Mouse (Mus musculus): Measurements from ENCODE around the gene Tada1. TPM values are rescaled to one million over a fixed set of nuclear protein-coding genes. Genes with fewer than 3 reads are reported as not detected.

Gene Tada1
- polyA plus RNA-seq, 1 experiment from 2014 or later: 74.9 TPM

- WGBS: 60% methylated on average over 3 of the region's 3 CpGs
- no peak overlapping the region for H3K27ac ChIP-seq (ENCODE audit: low read depth, low read length)
- no peaks in the 10 kb centered on the region for H3K9me3 ChIP-seq (ENCODE audit: control insufficient read depth, low read length)
- H3K36me3 ChIP-seq (ENCODE audit: control insufficient read depth, insufficient read depth, low read length): no peaks in the 10 kb centered on the region
- H3K4me1 ChIP-seq (replicated peaks; ENCODE audit: control insufficient read depth, insufficient read depth, low read length): no peaks in the 10 kb centered on the region
- no peak overlapping the region for H3K4me3 ChIP-seq (ENCODE audit: low read depth, low read length)
- no peak overlapping the region for H3K9ac ChIP-seq (ENCODE audit: low read depth, low read length)
- no peaks in the 10 kb centered on the region; the same call in 1 of the 2 replicates for H3K27me3 ChIP-seq (ENCODE audit: control insufficient read depth, insufficient read depth, low read length)
- no peak overlapping the region for H3K4me2 ChIP-seq (replicated peaks; ENCODE audit: low read depth, low read length)
- no peak for ATAC-seq (ENCODE audit: low FRiP score)
- no peak for DNase-seq (ENCODE audit: low spot score)
Measured at GRCm38 (mm10) chr1:166349341-166349740, 29.6 kb upstream of the Tada1 start.

GRCm38 (mm10) chr1:166349751-166350150, 29.1 kb upstream of the Tada1 start:
- no peaks in the 10 kb centered on the region for H3K9me3 ChIP-seq (ENCODE audit: control insufficient read depth, low read length)
- no peaks in the 10 kb centered on the region; the same call in 1 of the 2 replicates for H3K27me3 ChIP-seq (ENCODE audit: control insufficient read depth, insufficient read depth, low read length)
- no peak overlapping the region for H3K4me3 ChIP-seq (ENCODE audit: low read depth, low read length)
- no peak overlapping the region for H3K27ac ChIP-seq (ENCODE audit: low read depth, low read length)
- no peaks in the 10 kb centered on the region for H3K36me3 ChIP-seq (ENCODE audit: control insufficient read depth, insufficient read depth, low read length)
- no peak overlapping the region for H3K9ac ChIP-seq (ENCODE audit: low read depth, low read length)
- no peak for DNase-seq (ENCODE audit: low spot score)
- H3K4me1 ChIP-seq (replicated peaks; ENCODE audit: control insufficient read depth, insufficient read depth, low read length): no peaks in the 10 kb centered on the region
- 76% methylated on average over 11 of the region's 11 CpGs for WGBS
- no peak overlapping the region for H3K4me2 ChIP-seq (replicated peaks; ENCODE audit: low read depth, low read length)
- ATAC-seq (ENCODE audit: low FRiP score): no peak

- H3K4me2 ChIP-seq (replicated peaks; ENCODE audit: low read depth, low read length): no peak overlapping the region
- WGBS: 25% methylated on average over 14 of the region's 14 CpGs
- no peaks in the 10 kb centered on the region for H3K36me3 ChIP-seq (ENCODE audit: control insufficient read depth, insufficient read depth, low read length)
- H3K9me3 ChIP-seq (ENCODE audit: control insufficient read depth, low read length): no peaks in the 10 kb centered on the region
- H3K4me1 ChIP-seq (replicated peaks; ENCODE audit: control insufficient read depth, insufficient read depth, low read length): no peaks in the 10 kb centered on the region
- H3K9ac ChIP-seq (ENCODE audit: low read depth, low read length): no peak overlapping the region
- ATAC-seq (ENCODE audit: low FRiP score): peak; percentile 91
- DNase-seq (ENCODE audit: low spot score): peak; percentile 85
- no peak overlapping the region for H3K27ac ChIP-seq (ENCODE audit: low read depth, low read length)
- H3K4me3 ChIP-seq (ENCODE audit: low read depth, low read length): no peak overlapping the region
- H3K27me3 ChIP-seq (ENCODE audit: control insufficient read depth, insufficient read depth, low read length): no peaks in the 10 kb centered on the region
Measured at GRCm38 (mm10) chr1:166360157-166360855, 18.6 kb upstream of the Tada1 start.

GRCm38 (mm10) chr1:166360896-166361295, 18.0 kb upstream of the Tada1 start:
- Histone ChIP-seq H3K4me3 (ENCODE audit: low read depth, low read length) (no peak overlapping the region), H3K36me3 (ENCODE audit: control insufficient read depth, insufficient read depth, low read length) (no peaks in the 10 kb centered on the region), H3K27ac (ENCODE audit: low read depth, low read length) (no peak overlapping the region), H3K9ac (ENCODE audit: low read depth, low read length) (no peak overlapping the region), H3K4me2 (replicated peaks; ENCODE audit: low read depth, low read length) (no peak overlapping the region), H3K27me3 (ENCODE audit: control insufficient read depth, insufficient read depth, low read length) (no peaks in the 10 kb centered on the region), H3K4me1 (replicated peaks; ENCODE audit: control insufficient read depth, insufficient read depth, low read length) (no peaks in the 10 kb centered on the region), H3K9me3 (ENCODE audit: control insufficient read depth, low read length) (no peaks in the 10 kb centered on the region)
- WGBS: 83% methylated on average over 5 of the region's 5 CpGs
- ATAC-seq (ENCODE audit: low FRiP score): no peak
- no peak for DNase-seq (ENCODE audit: low spot score)

GRCm38 (mm10) chr1:166361842-166362241, 17.1 kb upstream of the Tada1 start:
- 70% methylated on average over 3 of the region's 3 CpGs for WGBS
- no peak overlapping the region for H3K4me2 ChIP-seq (replicated peaks; ENCODE audit: low read depth, low read length)
- H3K27me3 ChIP-seq (ENCODE audit: control insufficient read depth, insufficient read depth, low read length): no peaks in the 10 kb centered on the region
- H3K4me3 ChIP-seq (ENCODE audit: low read depth, low read length): no peak overlapping the region
- H3K9ac ChIP-seq (ENCODE audit: low read depth, low read length): no peak overlapping the region
- H3K4me1 ChIP-seq (replicated peaks; ENCODE audit: control insufficient read depth, insufficient read depth, low read length): no peaks in the 10 kb centered on the region
- no peak overlapping the region for H3K27ac ChIP-seq (ENCODE audit: low read depth, low read length)
- ATAC-seq (ENCODE audit: low FRiP score) (no peak), DNase-seq (ENCODE audit: low spot score) (no peak)
- no peaks in the 10 kb centered on the region for H3K36me3 ChIP-seq (ENCODE audit: control insufficient read depth, insufficient read depth, low read length)
- H3K9me3 ChIP-seq (ENCODE audit: control insufficient read depth, low read length): no peaks in the 10 kb centered on the region

GRCm38 (mm10) chr1:166362659-166363058, 16.2 kb upstream of the Tada1 start:
- H3K36me3 ChIP-seq (ENCODE audit: control insufficient read depth, insufficient read depth, low read length): no peaks in the 10 kb centered on the region
- no peak for ATAC-seq (ENCODE audit: low FRiP score)
- no peaks in the 10 kb centered on the region for H3K27me3 ChIP-seq (ENCODE audit: control insufficient read depth, insufficient read depth, low read length)
- H3K4me2 ChIP-seq (replicated peaks; ENCODE audit: low read depth, low read length): no peak overlapping the region
- no peaks in the 10 kb centered on the region for H3K9me3 ChIP-seq (ENCODE audit: control insufficient read depth, low read length)
- H3K27ac ChIP-seq (ENCODE audit: low read depth, low read length): no peak overlapping the region
- no peak for DNase-seq (ENCODE audit: low spot score)
- H3K4me3 ChIP-seq (ENCODE audit: low read depth, low read length): no peak overlapping the region
- H3K9ac ChIP-seq (ENCODE audit: low read depth, low read length): no peak overlapping the region
- no peaks in the 10 kb centered on the region for H3K4me1 ChIP-seq (replicated peaks; ENCODE audit: control insufficient read depth, insufficient read depth, low read length)
- WGBS: 75% methylated on average over 3 of the region's 3 CpGs

- Histone ChIP-seq H3K9ac (ENCODE audit: low read depth, low read length) (no peak overlapping the region), H3K36me3 (ENCODE audit: control insufficient read depth, insufficient read depth, low read length) (no peaks in the 10 kb centered on the region), H3K4me2 (replicated peaks; ENCODE audit: low read depth, low read length) (no peak overlapping the region), H3K4me1 (replicated peaks; ENCODE audit: control insufficient read depth, insufficient read depth, low read length) (no peaks in the 10 kb centered on the region), H3K9me3 (ENCODE audit: control insufficient read depth, low read length) (no peaks in the 10 kb centered on the region), H3K27ac (ENCODE audit: low read depth, low read length) (no peak overlapping the region), H3K27me3 (ENCODE audit: control insufficient read depth, insufficient read depth, low read length) (no peaks in the 10 kb centered on the region), H3K4me3 (ENCODE audit: low read depth, low read length) (no peak overlapping the region)
- ATAC-seq (ENCODE audit: low FRiP score) (no peak), DNase-seq (ENCODE audit: low spot score) (no peak)
Measured at GRCm38 (mm10) chr1:166363122-166363521, 15.8 kb upstream of the Tada1 start.

GRCm38 (mm10) chr1:166377171-166377570, 1.7 kb upstream of the Tada1 start:
- WGBS: 78% methylated on average over 6 of the region's 6 CpGs
- Histone ChIP-seq H3K27me3 (ENCODE audit: control insufficient read depth, insufficient read depth, low read length) (no peaks in the 10 kb centered on the region), H3K36me3 (ENCODE audit: control insufficient read depth, insufficient read depth, low read length) (no peaks in the 10 kb centered on the region), H3K9ac (ENCODE audit: low read depth, low read length) (no peak overlapping the region), H3K4me1 (replicated peaks; ENCODE audit: control insufficient read depth, insufficient read depth, low read length) (peaks cover 2% of the 10 kb centered on the region; the same call in 1 of the 2 replicates), H3K27ac (ENCODE audit: low read depth, low read length) (no peak overlapping the region), H3K4me3 (ENCODE audit: low read depth, low read length) (no peak overlapping the region), H3K9me3 (ENCODE audit: control insufficient read depth, low read length) (no peaks in the 10 kb centered on the region), H3K4me2 (replicated peaks; ENCODE audit: low read depth, low read length) (no peak overlapping the region)
- DNase-seq (ENCODE audit: low spot score): no peak
- no peak for ATAC-seq (ENCODE audit: low FRiP score)

- H3K9me3 ChIP-seq (ENCODE audit: control insufficient read depth, low read length): no peaks in the 10 kb centered on the region
- no peaks in the 10 kb centered on the region for H3K27me3 ChIP-seq (ENCODE audit: control insufficient read depth, insufficient read depth, low read length)
- 7% methylated on average over 21 of the region's 21 CpGs for WGBS
- H3K9ac ChIP-seq (ENCODE audit: low read depth, low read length): peak overlapping the region; percentile 71
- peak; percentile 3; the same call in 1 of the 2 replicates for ATAC-seq (ENCODE audit: low FRiP score)
- H3K4me3 ChIP-seq (ENCODE audit: low read depth, low read length): peak overlapping the region; percentile 94
- H3K4me2 ChIP-seq (replicated peaks; ENCODE audit: low read depth, low read length): peak overlapping the region; percentile 55
- H3K36me3 ChIP-seq (ENCODE audit: control insufficient read depth, insufficient read depth, low read length): no peaks in the 10 kb centered on the region
- peak overlapping the region; percentile 54; the same call in 1 of the 2 replicates for H3K27ac ChIP-seq (ENCODE audit: low read depth, low read length)
- DNase-seq (ENCODE audit: low spot score): no peak
- H3K4me1 ChIP-seq (replicated peaks; ENCODE audit: control insufficient read depth, insufficient read depth, low read length): peaks cover 2% of the 10 kb centered on the region; the same call in 1 of the 2 replicates
Measured at GRCm38 (mm10) chr1:166378431-166379012, 375 bp upstream of the Tada1 start.

All from hindbrain, embryonic 11.5 days (tissue).